In the genomic region with DNA sequence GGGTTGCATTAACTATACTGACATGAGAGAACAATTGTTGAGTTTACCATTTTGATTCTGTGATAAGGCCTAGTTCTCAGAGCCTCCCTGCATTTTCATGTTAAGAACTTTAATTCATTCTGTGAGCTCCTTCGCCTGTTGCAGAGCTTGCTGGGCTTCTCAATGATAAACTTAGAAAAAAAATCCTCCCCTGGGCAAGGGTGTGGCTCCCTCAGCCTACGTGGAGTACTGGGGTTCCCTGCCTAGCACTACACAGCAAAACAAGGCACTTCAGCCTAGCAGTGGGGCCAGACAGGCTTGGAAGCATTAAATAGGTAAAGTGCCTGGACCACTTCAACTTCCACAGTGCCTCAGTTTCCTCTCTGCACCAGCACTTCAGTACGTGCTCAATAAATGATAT, we compare ENCODE assay signal across 20 mouse cellular contexts. TPM values are rescaled to one million over a fixed set of nuclear protein-coding genes. Genes with fewer than 3 reads are reported as not detected.
DNase-seq lines count a peak whose midpoint lies in the region; ATAC-seq and TF ChIP-seq lines count a peak whose summit lies in the region.
"Had no signal": no experiment of that assay in that cellular context is flagged by ENCODE, and none has a peak within 500 bp of the region (broad histone marks: within the 10 kb centered on the region; RNA-seq: fewer than 3 reads in every experiment).

No protein-coding gene starts in this region.

- peaks cover 23% of the 10 kb centered on the region for H3K4me1 ChIP-seq in heart, embryonic 10.5 days
- H3K4me1 ChIP-seq in liver, embryonic 15.5 days (replicated peaks) = peaks cover 65% of the 10 kb centered on the region
- peaks cover 28% of the 10 kb centered on the region for H3K4me1 ChIP-seq in intestine, embryonic 16.5 days (ENCODE audit: control insufficient read depth, insufficient read depth, low read length)
- peaks cover 4% of the 10 kb centered on the region for H3K4me1 ChIP-seq in stomach, postnatal 0 days (replicated peaks; ENCODE audit: control insufficient read depth, insufficient read depth)

- intact Hi-C loops in heart, postnatal 14 days (cut with DNase I) = no loop called here

- peak overlapping the region; percentile 90 for H3K27ac ChIP-seq in heart, embryonic 10.5 days
- H3K27ac ChIP-seq in liver, embryonic 15.5 days (replicated peaks) = 0 out of 2 replicates have a peak overlapping the region, but pooled peaks have one; percentile 6
- peak overlapping the region; percentile 52 for H3K27ac ChIP-seq in intestine, embryonic 16.5 days (ENCODE audit: low read length)
- peak overlapping the region; percentile 91 for H3K27ac ChIP-seq in stomach, postnatal 0 days (replicated peaks)
- H3K27ac ChIP-seq: midbrain, embryonic 15.5 days had no signal

- H3K27me3 ChIP-seq in heart, embryonic 10.5 days (ENCODE audit: insufficient read depth, poor library complexity, severe bottlenecking) = no peaks in the 10 kb centered on the region
- peaks cover 19% of the 10 kb centered on the region for H3K27me3 ChIP-seq in liver, embryonic 15.5 days
- no peaks in the 10 kb centered on the region for H3K27me3 ChIP-seq in intestine, embryonic 16.5 days (replicated peaks; ENCODE audit: control insufficient read depth, insufficient read depth, low read length)
- H3K27me3 ChIP-seq in stomach, postnatal 0 days (ENCODE audit: control insufficient read depth, insufficient read depth, low read length) = no peaks in the 10 kb centered on the region
- H3K27me3 ChIP-seq: midbrain, embryonic 15.5 days had no signal

- no peak overlapping the region for H3K9ac ChIP-seq in liver, embryonic 15.5 days
- no peak overlapping the region for H3K9ac ChIP-seq in intestine, embryonic 16.5 days (ENCODE audit: low read depth, low read length)
- H3K9ac ChIP-seq in stomach, postnatal 0 days (ENCODE audit: low read length) = no peak overlapping the region
- H3K9ac ChIP-seq: forebrain, postnatal 0 days; midbrain, embryonic 15.5 days had no signal

- no peaks in the 10 kb centered on the region for H3K9me3 ChIP-seq in heart, embryonic 10.5 days
- H3K9me3 ChIP-seq in liver, embryonic 15.5 days (replicated peaks) = no peaks in the 10 kb centered on the region
- H3K9me3 ChIP-seq in intestine, embryonic 16.5 days (ENCODE audit: control insufficient read depth, low read length) = no peaks in the 10 kb centered on the region
- H3K9me3 ChIP-seq in stomach, postnatal 0 days (ENCODE audit: control insufficient read depth, low read length) = no peaks in the 10 kb centered on the region
- H3K9me3 ChIP-seq: hindbrain, embryonic 10.5 days; midbrain, embryonic 15.5 days had no signal

- 64% methylated on average over 3 of the region's 3 CpGs for WGBS in heart, embryonic 10.5 days
- 37% methylated on average over 3 of the region's 3 CpGs for WGBS in liver, embryonic 15.5 days (ENCODE audit: insufficient replicate concordance)
- 59% methylated on average over 3 of the region's 3 CpGs for WGBS in intestine, embryonic 16.5 days
- 50% methylated on average over 3 of the region's 3 CpGs for WGBS in stomach, postnatal 0 days

- peak; percentile 24; the same call in 1 of the 2 replicates for ATAC-seq in liver, embryonic 15.5 days (ENCODE audit: insufficient read depth)
- ATAC-seq in intestine, embryonic 16.5 days = no peak
- no peak for ATAC-seq in stomach, postnatal 0 days (ENCODE audit: low FRiP score, low TSS enrichment)
- ATAC-seq: forebrain, postnatal 0 days; midbrain, embryonic 15.5 days had no signal

- peaks cover 34% of the 10 kb centered on the region for H3K36me3 ChIP-seq in heart, embryonic 10.5 days
- peaks cover 25% of the 10 kb centered on the region for H3K36me3 ChIP-seq in liver, embryonic 15.5 days (replicated peaks)
- H3K36me3 ChIP-seq in intestine, embryonic 16.5 days (ENCODE audit: control insufficient read depth, insufficient read depth, low read length) = peaks cover 5% of the 10 kb centered on the region; the same call in 1 of the 2 replicates
- H3K36me3 ChIP-seq in stomach, postnatal 0 days (ENCODE audit: control insufficient read depth, insufficient read depth, low read length) = 0 out of 2 replicates have a peak, but pooled peaks cover 3% of the 10 kb centered on the region

- TF ChIP-seq CTCF in stomach, postnatal 0 days (IDR thresholded peaks at IDR 0.05; ENCODE audit: low read depth) = no peak

- peak overlapping the region; percentile 36; the same call in 1 of the 2 replicates for H3K4me2 ChIP-seq in liver, embryonic 15.5 days
- H3K4me2 ChIP-seq in intestine, embryonic 16.5 days (ENCODE audit: low read depth, low read length) = no peak overlapping the region
- H3K4me2 ChIP-seq in stomach, postnatal 0 days (replicated peaks; ENCODE audit: low read depth) = no peak overlapping the region
- H3K4me2 ChIP-seq: midbrain, embryonic 15.5 days had no signal

- TF ChIP-seq EP300 in stomach, postnatal 0 days (optimal IDR thresholded peaks at IDR 0.05) = no peak

- no peak for DNase-seq in heart, embryonic 10.5 days (ENCODE audit: low spot score)
- DNase-seq in heart, postnatal 14 days = no peak
- no peak for DNase-seq in liver
- DNase-seq in stomach, postnatal 0 days (ENCODE audit: low spot score) = no peak
- no peak for DNase-seq in adipocyte (ENCODE audit: low spot score)
- no peak for DNase-seq in urinary bladder, adult 18-20 months (ENCODE audit: low spot score in 2 of 2)
- DNase-seq: cerebellum, adult 11 months; forebrain, postnatal 0 days; right cerebral cortex, postnatal 14 days; thymus, adult 18-20 months had no signal

- no peak overlapping the region for H3K4me3 ChIP-seq in heart, embryonic 10.5 days
- H3K4me3 ChIP-seq in liver, embryonic 15.5 days (replicated peaks) = no peak overlapping the region
- H3K4me3 ChIP-seq in intestine, embryonic 16.5 days (ENCODE audit: low read length) = no peak overlapping the region
- no peak overlapping the region for H3K4me3 ChIP-seq in stomach, postnatal 0 days (ENCODE audit: low read depth, low read length)
- H3K4me3 ChIP-seq: layer of hippocampus, adult 2 months; midbrain, embryonic 15.5 days had no signal

RNA-seq across cellular contexts. Expression of a gene that starts 8.4 kb away (rescaled TPM):
- 344 and 410 TPM in 2 replicates for polyA plus RNA-seq in heart, embryonic 10.5 days (2016; fragmentation: Nextera tagmentation; extraction: Ambion mirVana)
- total RNA-seq in heart, postnatal 14 days (2021) = 10 to 100 TPM; 75.0 to 76.5 TPM
- polyA plus RNA-seq in liver, embryonic 15.5 days (2015; fragmentation: Nextera tagmentation; extraction: Ambion mirVana) = 148 and 155 TPM in 2 replicates
- 228 and 246 TPM in 2 replicates for polyA plus RNA-seq in intestine, embryonic 16.5 days (2015; fragmentation: Nextera tagmentation; extraction: Ambion mirVana)
- polyA plus RNA-seq in stomach, postnatal 0 days (2015; fragmentation: Nextera tagmentation; extraction: Ambion mirVana) = 141 and 147 TPM in 2 replicates

RNA-seq across cellular contexts. Expression of a gene that starts 17.3 kb away (rescaled TPM):
- polyA plus RNA-seq in heart, embryonic 10.5 days (2016; fragmentation: Nextera tagmentation; extraction: Ambion mirVana) = 76.3 and 116 TPM in 2 replicates
- 100 to 1,000 TPM; 159 to 162 TPM for total RNA-seq in heart, postnatal 14 days (2021)
- 23.7 and 26.1 TPM in 2 replicates for polyA plus RNA-seq in liver, embryonic 15.5 days (2015; fragmentation: Nextera tagmentation; extraction: Ambion mirVana)
- 37.3 and 52.2 TPM in 2 replicates for polyA plus RNA-seq in intestine, embryonic 16.5 days (2015; fragmentation: Nextera tagmentation; extraction: Ambion mirVana)
- 78.3 and 108 TPM in 2 replicates for polyA plus RNA-seq in stomach, postnatal 0 days (2015; fragmentation: Nextera tagmentation; extraction: Ambion mirVana)

RNA-seq across cellular contexts. Expression of a gene that starts 21.2 kb away (rescaled TPM):
- polyA plus RNA-seq in heart, embryonic 10.5 days (2016; fragmentation: Nextera tagmentation; extraction: Ambion mirVana) = 38.0 and 42.0 TPM in 2 replicates
- total RNA-seq in heart, postnatal 14 days (2021) = 10 to 100 TPM; 38.4 to 46.8 TPM
- 21.7 and 22.3 TPM in 2 replicates for polyA plus RNA-seq in liver, embryonic 15.5 days (2015; fragmentation: Nextera tagmentation; extraction: Ambion mirVana)
- polyA plus RNA-seq in intestine, embryonic 16.5 days (2015; fragmentation: Nextera tagmentation; extraction: Ambion mirVana) = 88.3 and 101 TPM in 2 replicates
- polyA plus RNA-seq in stomach, postnatal 0 days (2015; fragmentation: Nextera tagmentation; extraction: Ambion mirVana) = 23.3 and 25.2 TPM in 2 replicates

RNA-seq across cellular contexts. Expression of a gene that starts 21.8 kb away (rescaled TPM):
- not detected in 2 replicates for polyA plus RNA-seq in heart, embryonic 10.5 days (2016; fragmentation: Nextera tagmentation; extraction: Ambion mirVana)
- under 1 TPM; 0.10 to 0.12 TPM for total RNA-seq in heart, postnatal 14 days (2021)
- polyA plus RNA-seq in liver, embryonic 15.5 days (2015; fragmentation: Nextera tagmentation; extraction: Ambion mirVana) = 0.01 and 0.02 TPM in 2 replicates
- polyA plus RNA-seq in intestine, embryonic 16.5 days (2015; fragmentation: Nextera tagmentation; extraction: Ambion mirVana) = not detected in 2 replicates
- 0.05 TPM in 1 of 2 replicates, not detected in the other for polyA plus RNA-seq in stomach, postnatal 0 days (2015; fragmentation: Nextera tagmentation; extraction: Ambion mirVana)
- total RNA-seq: common myeloid progenitor, adult 5-6 weeks; liver, adult 2 months had no signal
- polyA plus RNA-seq: hindbrain, embryonic 10.5 days; liver, adult 2 months had no signal

RNA-seq across cellular contexts. Expression of a gene that starts 36.9 kb away (rescaled TPM):
- polyA plus RNA-seq in heart, embryonic 10.5 days (2016; fragmentation: Nextera tagmentation; extraction: Ambion mirVana) = not detected in 2 replicates
- total RNA-seq in heart, postnatal 14 days (2021) = not detected
- 0.13 and 0.35 TPM in 2 replicates for polyA plus RNA-seq in liver, embryonic 15.5 days (2015; fragmentation: Nextera tagmentation; extraction: Ambion mirVana)
- polyA plus RNA-seq in intestine, embryonic 16.5 days (2015; fragmentation: Nextera tagmentation; extraction: Ambion mirVana) = 3.3 and 4.1 TPM in 2 replicates
- 29.7 and 32.2 TPM in 2 replicates for polyA plus RNA-seq in stomach, postnatal 0 days (2015; fragmentation: Nextera tagmentation; extraction: Ambion mirVana)
- total RNA-seq: common myeloid progenitor, adult 5-6 weeks; forebrain, postnatal 0 days; gastrocnemius, postnatal 14 days; layer of hippocampus, adult 2 months; left cerebral cortex, adult 8-10 months had no signal
- polyA plus RNA-seq: C2C12; forebrain, postnatal 0 days; hindbrain, embryonic 10.5 days; midbrain, embryonic 15.5 days had no signal

Comparison
In these comparisons a context has a peak if more than half of its experiments do, and no peak if none do; other contexts are left out.
1. H3K27ac ChIP-seq: peak in every context shown above with its lines; median percentile 91 in stomach, postnatal 0 days; 90 in heart, embryonic 10.5 days; 52 in intestine, embryonic 16.5 days; 6 in liver, embryonic 15.5 days.